Mouse (Mus musculus) testis, adult 2 months (tissue): Measurements from ENCODE around the gene Eps8.

ENCODE experiments used
- CTCF ChIP-seq: fragments of 200-500 bp; IDR thresholded peaks from 2 replicates; pipeline ENCODE4 v1.5.1; 2012; ENCODE audit warnings: low read depth, mild to moderate bottlenecking, inconsistent platforms, low read length, moderate library complexity; ENCODE audit not compliant: control insufficient read depth, insufficient read depth, insufficient replicate concordance
- POLR2A ChIP-seq: fragments of 200-500 bp; IDR thresholded peaks from 2 replicates; pipeline ENCODE4 v1.6.1; 2012; ENCODE audit warnings: low read depth, mild to moderate bottlenecking, inconsistent platforms, low read length, moderate library complexity; ENCODE audit not compliant: control insufficient read depth

DNA sequence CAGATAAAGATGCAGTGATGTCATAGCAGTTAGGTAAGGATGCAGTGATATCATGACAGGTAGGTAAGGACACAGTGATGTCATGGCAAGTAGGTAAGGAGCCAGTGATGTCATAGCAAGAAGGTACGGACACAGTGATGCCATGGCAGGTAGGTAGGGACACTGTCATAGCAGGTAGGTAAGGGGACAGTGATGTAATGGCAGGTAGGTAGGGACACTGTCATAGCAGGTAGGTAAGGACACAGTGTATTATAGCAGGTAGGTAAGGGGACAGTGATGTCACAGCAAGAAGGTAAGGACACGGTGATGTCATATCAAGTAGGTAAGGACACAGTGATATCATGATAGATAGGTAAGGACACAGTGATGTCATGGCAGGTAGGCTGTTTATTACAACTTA, 158.1 kb downstream of the Eps8 start:
- TF ChIP-seq POLR2A, result no peak
- no peak for TF ChIP-seq CTCF
